Mouse (Mus musculus): ENCODE results near the gene Shank3.
A peak's percentile ranks its signal among the peaks of the same experiment; 100 is the strongest.

Shank3 gene

GRCm38 (mm10) chr15:89477091-89477491 is 22.3 kb upstream of the Shank3 start, which contains the start of gene Arsa:
Arsa (minus strand) TSS chr15:89477425.
- DNase-seq (ENCODE audit: low read depth, low spot score), result no peak

DNA sequence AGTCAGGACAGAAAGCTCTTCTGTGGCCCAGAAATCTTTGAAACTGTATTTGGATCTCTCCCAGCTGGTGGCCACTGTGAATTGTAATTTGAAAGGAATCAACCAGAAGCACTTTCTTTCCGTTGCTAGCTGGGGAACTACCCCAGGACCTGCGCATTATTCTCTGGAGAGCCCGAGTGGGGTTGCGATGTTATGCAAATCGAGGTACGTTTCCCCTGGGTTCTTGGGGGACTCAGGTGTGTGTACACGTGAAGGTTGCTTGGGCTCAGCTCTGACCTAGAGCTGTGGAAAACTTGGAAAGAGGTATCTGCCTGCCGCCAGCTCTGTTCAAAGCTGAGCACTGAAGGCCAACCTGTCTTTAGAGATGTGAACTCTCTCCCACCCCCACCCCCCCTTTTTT is 21.6 kb upstream of the Shank3 start:
- no peak for DNase-seq (ENCODE audit: low read depth, low spot score)

DNA sequence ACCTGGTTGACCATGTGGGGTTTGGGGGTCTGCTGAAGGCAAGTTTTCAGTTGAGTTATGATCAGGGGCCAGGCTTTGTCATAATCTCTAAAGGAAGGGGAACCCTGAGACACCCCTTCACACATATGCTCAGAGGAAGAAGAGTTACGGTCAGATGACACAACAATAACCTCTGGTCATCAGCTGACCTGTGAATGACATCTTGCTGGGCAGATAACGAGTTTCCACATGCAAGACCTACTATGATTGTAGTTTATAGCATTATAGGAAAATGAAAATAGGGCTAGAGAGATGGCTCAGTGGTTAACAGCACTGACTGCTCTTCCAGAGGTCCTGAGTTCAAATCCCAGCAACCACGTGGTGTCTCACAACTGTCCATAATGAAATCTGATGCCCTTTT is 20.8 kb upstream of the Shank3 start:
- DNase-seq (ENCODE audit: low read depth, low spot score), result no peak

DNA sequence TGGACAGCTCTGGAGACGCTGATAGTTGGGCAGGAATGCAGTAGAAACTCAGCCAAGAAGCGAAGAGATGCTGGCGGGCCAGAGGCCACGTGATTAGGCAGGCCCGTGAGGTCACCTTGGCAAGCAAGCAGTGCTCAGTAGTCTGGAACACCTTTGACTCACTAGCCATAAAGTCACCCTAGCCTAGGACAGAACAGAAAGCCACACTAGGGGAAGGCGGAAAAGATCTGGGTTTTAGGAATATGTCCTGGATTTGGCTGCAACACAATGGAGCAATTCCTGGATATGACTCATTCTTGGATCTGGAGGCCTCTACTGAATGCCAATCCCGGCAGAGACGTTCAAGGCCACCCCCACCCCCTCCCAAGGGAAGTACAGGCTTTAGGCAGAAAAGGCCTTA is 18.8 kb upstream of the Shank3 start:
- no peak for DNase-seq (ENCODE audit: low read depth, low spot score)

- no peak for DNase-seq (ENCODE audit: low read depth, low spot score)
Measured at GRCm38 (mm10) chr15:89488182-89488581, 11.2 kb upstream of the Shank3 start.

GRCm38 (mm10) chr15:89488611-89489117 is 10.8 kb upstream of the Shank3 start:
- DNase-seq (ENCODE audit: low read depth, low spot score), result no peak

- no peak for DNase-seq (ENCODE audit: low read depth, low spot score)
Measured at GRCm38 (mm10) chr15:89494970-89495369, 4.5 kb upstream of the Shank3 start.

GRCm38 (mm10) chr15:89496131-89496530 is 3.3 kb upstream of the Shank3 start:
- DNase-seq (ENCODE audit: low read depth, low spot score), result no peak

- no peak for DNase-seq (ENCODE audit: low read depth, low spot score)
Measured at GRCm38 (mm10) chr15:89496841-89497240, 2.6 kb upstream of the Shank3 start.

GRCm38 (mm10) chr15:89497391-89498048 is 1.9 kb upstream of the Shank3 start:
- no peak for DNase-seq (ENCODE audit: low read depth, low spot score)

GRCm38 (mm10) chr15:89498049-89498960 is 1.1 kb upstream of the Shank3 start:
- peak; percentile 16 for DNase-seq (ENCODE audit: low read depth, low spot score)

DNA sequence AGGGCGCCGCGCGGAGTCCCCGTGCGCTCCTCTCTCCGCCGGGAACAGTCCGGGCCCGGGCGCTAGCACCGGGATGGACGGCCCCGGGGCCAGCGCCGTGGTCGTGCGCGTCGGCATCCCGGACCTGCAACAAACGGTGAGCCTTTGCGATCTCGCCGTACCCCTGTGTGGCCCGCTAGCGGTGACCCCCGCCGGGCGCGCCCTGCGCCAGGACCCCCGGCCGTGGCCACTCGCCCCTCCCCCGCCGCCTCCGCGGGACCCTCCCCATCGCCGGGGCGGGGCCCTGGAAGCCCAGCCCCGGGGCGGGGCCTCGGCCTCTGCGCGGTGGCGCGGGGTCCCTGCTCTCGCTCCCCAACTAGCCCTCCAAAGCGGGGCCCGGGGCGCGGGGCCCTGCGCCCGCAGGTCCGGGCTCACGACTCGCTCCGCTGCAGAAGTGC is 379 bp downstream of the Shank3 start:
- no peak for DNase-seq (ENCODE audit: low read depth, low spot score)

DNA sequence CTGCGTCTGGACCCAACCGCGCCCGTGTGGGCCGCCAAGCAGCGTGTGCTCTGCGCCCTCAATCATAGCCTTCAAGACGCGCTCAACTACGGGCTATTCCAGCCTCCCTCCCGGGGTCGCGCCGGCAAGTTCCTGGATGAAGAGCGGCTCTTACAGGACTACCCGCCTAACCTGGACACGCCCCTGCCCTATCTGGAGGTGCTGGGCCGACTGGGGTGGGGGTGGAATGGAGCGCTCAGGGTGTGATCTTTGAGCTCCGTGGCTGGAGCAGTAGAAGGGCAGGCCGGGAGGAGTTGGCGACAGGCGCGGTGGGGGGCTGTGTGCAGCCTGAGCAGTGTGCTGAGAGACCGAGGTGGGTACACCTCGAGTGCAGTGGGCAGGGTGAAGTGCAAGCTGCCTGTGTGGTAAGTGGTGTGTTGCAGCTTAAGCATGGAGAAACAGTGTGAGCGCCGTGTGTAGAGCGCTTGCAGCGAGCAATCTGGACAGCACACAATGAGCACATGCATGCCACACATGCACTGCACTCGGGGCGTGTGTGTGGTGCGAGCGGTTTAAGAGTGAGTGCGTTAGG is 883 bp downstream of the Shank3 start:
- DNase-seq (ENCODE audit: low read depth, low spot score), result no peak

- no peak for DNase-seq (ENCODE audit: low read depth, low spot score)
Measured at GRCm38 (mm10) chr15:89501321-89501720, 1.9 kb downstream of the Shank3 start.

GRCm38 (mm10) chr15:89504838-89505237 is 5.4 kb downstream of the Shank3 start:
- DNase-seq (ENCODE audit: low read depth, low spot score), result no peak

DNA sequence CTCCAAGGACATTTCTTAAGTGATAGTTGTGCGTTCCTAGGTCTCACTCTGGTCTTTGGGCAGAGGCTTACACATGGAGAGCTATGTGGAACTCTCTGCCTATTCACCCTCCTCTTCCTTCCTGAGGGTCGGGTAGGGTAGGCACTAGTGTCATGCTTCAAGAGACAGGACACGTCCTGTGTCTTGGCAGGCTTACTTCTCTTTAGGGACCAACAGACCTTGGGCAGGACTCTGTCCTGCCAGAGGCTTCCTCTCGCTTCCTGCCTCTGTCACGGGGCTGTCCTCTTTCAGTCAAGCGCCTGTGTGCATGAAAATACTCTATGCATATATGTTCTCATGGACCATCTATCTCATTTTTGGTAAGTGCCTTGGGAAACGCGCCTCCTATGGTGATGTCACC is 8.3 kb downstream of the Shank3 start:
- DNase-seq (ENCODE audit: low read depth, low spot score), result no peak

DNA sequence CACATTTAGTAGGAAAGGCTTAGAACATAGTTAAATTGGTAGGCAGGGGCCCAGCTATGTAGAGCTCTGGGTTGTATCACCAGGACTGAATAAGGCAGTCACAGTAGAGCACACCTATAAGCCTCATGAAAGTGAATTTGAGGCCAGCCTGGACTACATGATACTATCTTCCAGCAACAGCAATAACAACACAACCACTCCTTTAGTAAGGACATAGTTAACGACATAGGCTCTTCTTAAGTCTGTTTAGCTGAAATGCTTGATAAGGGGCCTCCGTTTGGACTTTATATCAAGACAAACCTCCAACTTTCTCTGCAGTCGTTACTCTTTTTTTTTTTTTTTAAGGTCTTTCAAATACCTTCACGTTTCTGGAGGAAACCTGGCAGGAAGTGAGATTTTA is 13.3 kb downstream of the Shank3 start:
- DNase-seq (ENCODE audit: low read depth, low spot score), result no peak

GRCm38 (mm10) chr15:89521951-89522350 is 22.5 kb downstream of the Shank3 start:
- no peak for DNase-seq (ENCODE audit: low read depth, low spot score)

GRCm38 (mm10) chr15:89522566-89523282 is 23.3 kb downstream of the Shank3 start:
- no peak for DNase-seq (ENCODE audit: low read depth, low spot score)

DNA sequence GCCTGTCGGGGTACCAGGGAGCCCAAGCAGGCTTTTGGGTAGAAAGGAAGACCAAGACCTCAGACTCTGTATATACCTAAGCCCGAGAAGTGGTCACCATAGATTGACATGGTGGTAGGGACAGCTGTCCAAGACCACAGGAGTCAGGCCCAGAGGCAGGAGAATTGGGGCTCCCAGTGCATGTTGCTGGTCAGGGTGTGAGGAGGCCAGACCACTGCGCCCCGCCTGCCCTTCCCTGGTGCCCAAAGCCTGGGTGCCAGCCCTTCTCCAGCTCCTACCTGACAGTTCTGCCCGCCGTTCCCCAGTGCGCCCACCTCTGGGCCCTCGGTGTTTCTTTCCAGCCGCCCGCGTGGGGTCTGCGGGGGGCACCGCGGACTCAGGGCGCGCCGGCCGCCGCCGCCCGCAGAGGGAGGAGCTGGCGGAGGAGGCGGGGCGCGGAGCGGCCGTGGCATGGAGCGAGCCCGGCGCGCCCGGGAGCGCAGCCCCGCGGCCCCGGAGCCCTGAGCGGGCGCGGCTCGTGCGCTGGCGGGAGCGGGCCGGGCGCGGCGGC is 23.9 kb downstream of the Shank3 start:
- no peak for DNase-seq (ENCODE audit: low read depth, low spot score)

- no peak for DNase-seq (ENCODE audit: low read depth, low spot score)
Measured at GRCm38 (mm10) chr15:89524001-89524571, 24.7 kb downstream of the Shank3 start.
